Mouse (Mus musculus) cerebellum, postnatal 14 days (tissue): Measurements from ENCODE around the gene Fmo4.

ENCODE experiments used
- DNase-seq, 2 experiments: peaks; one replicate each; pipeline ENCODE4 v3.0.0; 2021; ENCODE audit warnings: mixed read lengths in 2 of 2

Fmo4 gene

GRCm38 (mm10) chr1:162813836-162814156 lies at the start of gene Fmo4:
Gene Fmo4, minus strand, starts transcription at chr1:162813972.
- peak; percentile 28 to 40 for DNase-seq

DNA sequence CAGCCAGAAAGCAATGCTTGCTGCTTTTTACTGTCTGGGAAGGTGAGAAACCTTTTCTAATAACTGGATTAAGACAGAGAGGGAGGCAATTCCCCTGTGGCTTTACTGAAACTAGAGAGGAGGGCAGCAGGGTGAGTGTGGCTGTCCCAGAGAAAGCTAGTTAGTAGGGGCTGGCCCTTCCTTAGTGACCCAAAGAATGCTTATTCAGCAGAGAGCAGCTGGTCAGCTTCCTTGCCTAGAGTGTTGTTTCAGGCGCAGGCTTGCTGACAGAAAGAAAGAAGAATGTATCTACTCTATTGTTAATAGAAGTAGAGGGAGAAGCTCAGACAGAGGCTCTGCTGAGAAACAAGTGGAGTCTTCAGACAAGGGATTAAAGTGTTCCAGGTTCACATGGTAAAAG lies 48.6 kb upstream of the Fmo4 start:
- DNase-seq, result no peak

GRCm38 (mm10) chr1:162859996-162860605 lies 46.3 kb upstream of the Fmo4 start:
- DNase-seq, result peak; percentile 9 to 11

DNA sequence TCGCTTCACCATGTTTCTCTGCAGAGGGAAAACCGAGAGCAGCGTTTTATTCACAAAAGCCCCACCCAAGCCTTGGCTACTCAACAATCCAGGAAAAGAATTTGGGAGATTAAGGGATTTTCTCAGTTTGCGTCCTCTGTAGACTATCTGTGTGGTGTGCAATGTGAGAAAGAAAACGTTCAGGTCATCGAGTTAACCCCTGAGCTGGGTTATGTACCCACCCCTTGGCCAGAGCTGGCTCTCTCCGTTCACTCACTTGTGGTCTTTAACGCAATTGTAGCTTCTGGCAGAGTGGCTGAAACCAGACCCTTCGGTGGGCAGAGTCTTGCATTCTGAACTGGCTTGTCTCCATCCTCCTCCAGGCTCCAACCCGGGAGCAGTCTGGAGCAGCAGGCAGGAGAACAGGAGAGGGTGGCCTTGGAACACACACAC lies 45.8 kb upstream of the Fmo4 start:
- DNase-seq, result peak; percentile 4 to 18

DNA sequence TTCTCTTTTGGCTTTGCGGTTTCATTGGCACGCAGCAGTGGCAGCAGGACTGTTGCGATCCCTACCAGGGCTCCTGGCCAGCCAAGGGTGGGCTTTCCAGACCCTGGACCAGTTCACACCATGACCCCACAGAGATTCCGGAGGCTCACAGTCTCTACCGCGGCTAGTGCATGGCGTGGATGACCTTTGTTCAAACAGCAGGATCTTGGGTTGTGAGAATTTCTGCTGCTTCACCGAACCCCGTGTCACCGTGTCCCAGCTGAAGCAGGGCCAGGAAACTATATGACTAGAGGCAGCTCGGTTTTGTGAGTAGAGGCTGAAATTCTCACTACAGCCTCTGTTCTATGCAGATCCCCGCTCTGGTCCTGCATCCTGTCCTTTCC lies 45.0 kb upstream of the Fmo4 start:
- DNase-seq, result peak; percentile 31 to 42

- DNase-seq, result no peak
Measured at GRCm38 (mm10) chr1:162857766-162858747, 44.3 kb upstream of the Fmo4 start.

DNA sequence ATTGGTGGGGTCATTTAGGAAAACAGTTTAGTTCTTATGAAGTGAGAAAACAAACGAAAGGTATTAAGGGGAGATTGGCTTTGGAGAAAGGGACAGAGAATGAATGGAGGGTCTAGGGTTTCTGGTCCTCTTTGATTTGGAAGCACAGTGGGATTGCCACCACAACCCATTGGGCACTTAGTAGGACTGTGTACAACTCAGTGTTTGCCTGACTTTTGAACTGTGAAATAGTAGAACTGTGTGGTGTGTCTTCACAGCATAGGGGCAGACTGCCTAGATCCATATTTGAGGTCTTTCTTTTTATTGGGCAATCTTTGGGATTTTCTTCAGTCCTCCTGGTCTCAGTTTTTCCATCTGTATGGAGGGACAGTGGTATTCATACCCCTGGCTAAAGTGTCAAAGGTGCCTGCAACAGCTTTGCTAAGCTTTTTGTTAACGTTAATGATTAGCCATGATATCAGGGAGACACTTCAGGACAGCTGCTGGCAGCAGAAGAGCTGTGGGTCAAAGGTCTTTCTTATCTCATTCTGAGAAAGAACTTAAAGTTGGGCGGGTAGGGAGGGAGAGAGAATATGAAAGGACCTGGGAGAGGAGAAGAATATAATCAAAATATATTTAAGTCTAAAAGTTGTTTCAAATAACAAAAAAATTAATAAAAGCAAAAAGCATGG lies 40.2 kb upstream of the Fmo4 start:
- no peak for DNase-seq

DNA sequence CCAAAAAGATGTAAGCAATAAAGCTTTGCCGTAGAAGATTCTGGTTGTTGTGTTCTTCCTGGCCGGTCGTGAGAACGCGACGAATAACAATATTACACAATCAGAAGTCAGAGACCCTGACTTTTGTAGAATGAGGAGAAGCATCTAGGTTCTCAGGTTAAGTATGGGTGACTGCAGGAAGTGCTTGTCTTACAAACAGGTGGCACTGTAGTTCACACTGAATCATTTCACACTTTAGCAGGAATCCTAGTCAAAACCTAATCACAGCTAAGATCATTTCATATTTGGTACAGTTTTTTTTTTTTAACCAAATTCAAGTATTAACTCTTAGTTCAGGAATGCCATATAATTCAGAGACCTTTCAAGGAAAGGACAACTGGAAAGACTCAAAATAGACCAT lies 33.8 kb upstream of the Fmo4 start:
- no peak for DNase-seq

DNA sequence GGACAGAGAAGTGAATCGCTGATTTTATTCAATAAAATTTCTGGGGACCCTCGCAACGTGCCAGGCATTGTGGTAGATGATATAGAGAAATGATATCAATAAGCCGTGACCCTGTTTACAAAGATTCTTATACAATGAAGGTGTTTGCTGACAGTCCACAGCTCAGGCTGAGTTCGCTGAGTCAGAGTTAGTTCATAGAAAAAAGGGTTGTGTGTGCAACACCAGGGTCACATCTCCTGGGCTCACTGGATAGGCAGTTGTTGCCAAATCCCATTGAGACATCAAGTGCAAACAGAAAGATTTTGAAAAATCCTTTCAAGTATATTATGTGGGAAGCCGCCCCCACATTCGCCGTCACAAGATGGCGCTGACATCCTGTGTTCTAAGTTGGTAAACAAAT lies 26.4 kb upstream of the Fmo4 start:
- no peak for DNase-seq

DNA sequence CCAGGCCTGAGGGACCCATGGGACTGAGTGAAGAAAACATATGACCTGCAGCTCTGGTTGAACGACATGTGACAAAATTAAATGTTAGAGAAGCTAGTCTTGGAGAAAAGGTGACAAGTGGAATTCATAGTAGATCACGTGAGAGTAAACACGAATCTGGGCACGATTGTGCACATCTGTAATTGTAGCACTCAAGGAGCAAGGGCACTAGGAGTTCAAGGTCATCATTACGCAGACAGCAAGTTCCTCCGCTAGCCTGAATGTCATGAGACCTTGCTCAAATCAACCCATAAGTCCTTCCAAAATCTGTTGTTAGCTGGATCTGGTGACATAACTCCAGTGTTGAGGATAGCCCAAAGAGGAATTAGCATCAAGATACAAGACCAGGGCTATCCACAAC lies 25.2 kb upstream of the Fmo4 start:
- DNase-seq, result no peak

DNA sequence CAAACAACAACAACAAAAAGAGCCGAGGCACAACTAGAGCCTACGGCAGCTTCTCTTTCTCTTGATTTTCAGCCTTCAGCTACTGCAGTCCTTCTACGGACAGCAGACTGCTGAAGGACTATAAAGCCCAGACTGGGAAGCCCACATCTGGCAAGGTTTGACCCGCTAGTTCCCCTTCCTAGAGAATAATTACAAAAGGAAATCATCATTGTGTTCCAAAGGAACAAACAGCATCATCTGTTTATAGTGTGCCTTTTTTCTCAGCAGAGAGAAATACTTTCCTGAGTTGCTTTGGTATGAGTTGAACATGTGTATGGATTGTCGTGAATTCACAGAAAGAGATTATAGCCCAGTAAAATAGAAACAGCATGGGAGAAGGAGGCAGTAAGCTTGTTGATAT lies 20.6 kb upstream of the Fmo4 start:
- DNase-seq, result no peak

GRCm38 (mm10) chr1:162832574-162832953 lies 18.8 kb upstream of the Fmo4 start:
- DNase-seq, result no peak

DNA sequence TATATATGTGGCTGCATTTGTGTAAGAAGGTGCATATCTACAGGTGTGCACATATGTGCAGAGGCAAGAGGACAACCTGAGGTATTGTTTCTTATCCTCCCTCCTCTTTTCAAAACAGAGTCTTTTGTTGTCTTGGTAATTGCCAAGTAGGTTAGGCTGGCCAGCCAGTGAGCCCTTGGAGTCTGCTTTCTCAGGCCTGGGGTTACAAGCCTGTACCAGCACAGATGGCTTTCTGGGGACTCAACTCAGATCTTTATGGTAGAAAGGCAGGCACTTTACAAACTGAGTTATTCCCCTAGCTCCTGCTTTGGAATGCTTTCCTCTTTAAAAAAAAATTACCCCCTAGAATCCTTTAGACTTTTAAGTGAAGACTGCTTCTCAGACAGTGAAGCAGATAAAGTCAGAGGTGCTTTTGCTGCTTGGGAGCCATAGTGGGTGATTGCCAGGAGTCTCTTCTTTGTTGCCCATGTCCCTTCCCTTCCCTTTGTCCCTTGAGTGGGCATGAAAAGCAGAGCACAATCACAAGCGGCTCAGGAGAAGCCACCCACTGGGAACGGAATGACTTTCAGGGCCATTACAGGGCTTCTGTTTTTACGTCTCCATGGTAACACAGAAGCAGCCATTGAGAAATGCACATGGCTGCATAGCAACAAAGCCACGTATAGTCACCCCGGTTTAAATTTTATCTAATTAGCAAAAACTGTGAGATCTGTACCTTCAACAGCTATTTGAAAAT lies 18.2 kb upstream of the Fmo4 start:
- no peak for DNase-seq

DNA sequence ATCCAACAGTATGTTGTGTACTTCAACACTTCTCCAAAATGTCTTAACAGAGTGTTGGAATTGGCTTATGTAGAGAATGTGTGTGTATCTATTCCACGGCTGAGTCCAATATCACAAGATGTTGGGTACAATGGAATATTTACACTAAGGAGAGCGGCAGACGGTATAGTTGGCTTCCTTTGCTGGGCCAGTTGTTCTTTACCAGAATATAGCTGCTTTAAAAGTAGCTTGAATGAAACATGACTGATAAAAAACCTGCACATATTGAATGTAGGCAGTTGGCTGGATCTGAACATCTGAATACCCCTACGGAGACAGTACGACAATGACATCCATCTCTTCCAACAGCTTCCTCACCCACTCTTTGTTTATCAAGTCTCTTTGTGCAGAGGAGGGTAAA lies 5.5 kb upstream of the Fmo4 start:
- no peak for DNase-seq

- no peak for DNase-seq
Measured at GRCm38 (mm10) chr1:162815381-162816127, 1.8 kb upstream of the Fmo4 start.

DNA sequence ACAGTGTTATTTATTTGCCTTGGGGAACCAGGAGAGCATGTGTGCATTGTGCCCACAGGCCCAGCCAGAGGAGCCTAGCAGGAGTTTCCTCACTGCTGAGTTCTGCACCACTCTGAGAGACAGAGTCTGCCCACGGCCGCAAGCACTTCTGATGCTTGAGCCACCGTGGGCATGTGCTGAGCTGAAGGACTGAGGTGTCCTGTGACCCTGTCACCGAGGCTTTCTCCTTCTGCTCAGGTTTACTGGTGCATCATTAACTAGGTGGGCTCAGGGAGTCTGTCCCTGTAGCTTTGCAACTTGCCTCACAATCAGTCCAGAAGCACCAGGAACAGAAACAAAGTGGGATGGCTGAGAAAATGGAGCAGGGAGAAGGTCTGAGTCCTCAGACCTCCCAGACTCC lies 1.2 kb upstream of the Fmo4 start:
- DNase-seq, result no peak

- no peak for DNase-seq
Measured at GRCm38 (mm10) chr1:162813143-162813835, 483 bp downstream of the Fmo4 start.

- no peak for DNase-seq
Measured at GRCm38 (mm10) chr1:162808541-162808940, 5.2 kb downstream of the Fmo4 start.

DNA sequence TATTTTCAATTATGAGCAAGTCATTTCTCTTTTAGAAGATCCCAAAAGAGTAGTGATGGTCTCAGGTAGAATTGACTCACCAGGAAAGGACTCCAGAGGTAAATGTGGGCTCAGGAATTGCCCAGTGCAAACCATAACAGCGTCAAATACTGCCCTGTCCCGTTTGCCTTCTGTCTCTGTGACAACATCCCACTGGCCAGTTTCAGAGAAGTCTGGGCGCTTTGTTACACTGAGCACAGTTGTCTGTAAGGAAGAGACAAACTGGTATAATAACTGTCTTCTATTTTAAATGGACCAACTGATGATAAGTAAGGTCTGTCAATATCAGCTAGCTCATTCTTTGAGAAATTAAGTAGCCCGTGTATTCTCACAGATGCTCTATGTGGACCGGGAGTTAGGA lies 6.3 kb downstream of the Fmo4 start:
- DNase-seq, result no peak

GRCm38 (mm10) chr1:162805011-162805410 lies 8.8 kb downstream of the Fmo4 start:
- no peak for DNase-seq

GRCm38 (mm10) chr1:162796441-162796840 lies 17.3 kb downstream of the Fmo4 start:
- peak; percentile 4 to 16 for DNase-seq
